Mouse (Mus musculus) cortical plate, adult 2 months (tissue): ENCODE measurements around the gene Anxa5.

Source experiments
- CTCF ChIP-seq: fragments of 200-500 bp; IDR thresholded peaks from 2 replicates; pipeline ENCODE4 v1.5.1; 2011; ENCODE audit warnings: mild to moderate bottlenecking, control low read depth, low read length; ENCODE audit not compliant: insufficient read depth; ENCODE audit errors: extremely low read depth
- POLR2A ChIP-seq: fragments of 200-500 bp; IDR thresholded peaks from 2 replicates; pipeline ENCODE4 v1.6.1; 2011; ENCODE audit warnings: mild to moderate bottlenecking, low read length, control low read depth; ENCODE audit not compliant: insufficient read depth; ENCODE audit errors: extremely low read depth

DNA sequence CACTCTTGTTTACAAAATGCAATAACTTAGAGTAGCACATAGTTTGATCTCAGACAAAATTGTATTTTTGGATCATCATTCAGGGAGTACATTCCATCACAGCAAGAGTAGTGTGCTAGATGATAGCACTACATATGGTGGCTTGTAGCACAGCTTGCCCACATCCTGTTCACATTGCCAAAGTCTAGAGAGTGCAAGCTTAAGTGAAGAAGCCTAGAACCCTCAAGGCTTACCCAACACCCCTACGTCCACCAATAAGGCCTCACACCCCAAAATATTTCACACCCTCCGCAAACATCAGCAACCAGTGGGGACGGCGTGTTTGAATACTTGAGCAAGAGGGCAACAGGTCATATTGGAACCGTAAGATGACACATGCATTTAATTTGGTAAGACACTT lies 68.7 kb downstream of the Anxa5 start:
- no peak for TF ChIP-seq CTCF
- no peak for TF ChIP-seq POLR2A
